Mouse (Mus musculus) left cerebral cortex, postnatal 10 days (tissue): ENCODE measurements around the gene Ipo5. TPM values are rescaled to one million over a fixed set of nuclear protein-coding genes. Genes with fewer than 3 reads are reported as not detected.

ENCODE experiments used
- DNase-seq, 2 experiments: peaks; one replicate each; pipeline ENCODE4 v3.0.0; 2021 to 2022; ENCODE audit warnings: low spot score in 2 of 2, mixed read lengths in 1 of 2; ENCODE audit errors: extremely low spot score in 1 of 2
- intact Hi-C: fragments of 180-260 bp; cut with DNase I; formaldehyde crosslinking; loops from one replicate; pipeline ENCODE4 v1.15.1; 2025
- total RNA-seq, 2 experiments: library from RNA; stranded (reverse); gene quantifications; 2 replicates each; pipeline ENCODE4 v1.2.3; 2021

Ipo5 gene
- total RNA-seq, 2 experiments from 2014 or later = 131 to 137 TPM

- DNase-seq = peak in 1 of 2 experiments; percentile 75
- intact Hi-C loops = loop anchor here (2.0 kb wide), 1 partner anchor 77 kb away; no protein-coding TSS in a partner anchor
Observed at GRCm38 (mm10) chr14:120911388-120911901, 421 bp downstream of the Ipo5 start.

- no peak for DNase-seq
- intact Hi-C loops = no loop called here
Observed at GRCm38 (mm10) chr14:120912090-120912710, 1.2 kb downstream of the Ipo5 start.

GRCm38 (mm10) chr14:120912916-120913315 is 1.9 kb downstream of the Ipo5 start:
- intact Hi-C loops = no loop called here
- DNase-seq = no peak

- no peak for DNase-seq
- intact Hi-C loops = no loop called here
Observed at GRCm38 (mm10) chr14:120921805-120922204, 10.8 kb downstream of the Ipo5 start.

GRCm38 (mm10) chr14:120924044-120924443 is 13.0 kb downstream of the Ipo5 start:
- no peak for DNase-seq
- intact Hi-C loops = no loop called here

- no peak for DNase-seq
Observed at GRCm38 (mm10) chr14:120925731-120926585, 14.9 kb downstream of the Ipo5 start.

GRCm38 (mm10) chr14:120931236-120931635 is 20.2 kb downstream of the Ipo5 start:
- no peak for DNase-seq

More at GRCm38 (mm10) chr14:120925731-120926585, 14.9 kb downstream of the Ipo5 start:
- intact Hi-C loops = no loop called here

GRCm38 (mm10) chr14:120933624-120934023 is 22.6 kb downstream of the Ipo5 start:
- no peak for DNase-seq
- intact Hi-C loops = no loop called here

More at GRCm38 (mm10) chr14:120931236-120931635, 20.2 kb downstream of the Ipo5 start:
- intact Hi-C loops = no loop called here

GRCm38 (mm10) chr14:120937102-120937501 is 26.1 kb downstream of the Ipo5 start:
- intact Hi-C loops = no loop called here
- DNase-seq = no peak

GRCm38 (mm10) chr14:120942803-120943202 is 31.8 kb downstream of the Ipo5 start:
- intact Hi-C loops = no loop called here

GRCm38 (mm10) chr14:120945146-120945545 is 34.1 kb downstream of the Ipo5 start:
- DNase-seq = no peak
- intact Hi-C loops = no loop called here

More at GRCm38 (mm10) chr14:120942803-120943202, 31.8 kb downstream of the Ipo5 start:
- DNase-seq = no peak

- intact Hi-C loops = no loop called here
- DNase-seq = no peak
Observed at GRCm38 (mm10) chr14:120947104-120947503, 36.1 kb downstream of the Ipo5 start.

GRCm38 (mm10) chr14:120949002-120949401 is 38.0 kb downstream of the Ipo5 start:
- DNase-seq = no peak
- intact Hi-C loops = no loop called here

GRCm38 (mm10) chr14:120950068-120950467 is 39.0 kb downstream of the Ipo5 start:
- intact Hi-C loops = no loop called here
- no peak for DNase-seq

GRCm38 (mm10) chr14:120952434-120952833 is 41.4 kb downstream of the Ipo5 start:
- no peak for DNase-seq
- intact Hi-C loops = no loop called here

- intact Hi-C loops = no loop called here
- no peak for DNase-seq
Observed at GRCm38 (mm10) chr14:120960551-120960950, 49.5 kb downstream of the Ipo5 start.

- DNase-seq = no peak
- intact Hi-C loops = no loop called here
Observed at GRCm38 (mm10) chr14:120960991-120961390, 50.0 kb downstream of the Ipo5 start.

GRCm38 (mm10) chr14:120967072-120967471 is 56.0 kb downstream of the Ipo5 start:
- intact Hi-C loops = no loop called here
- DNase-seq = no peak

- DNase-seq = no peak
- intact Hi-C loops = no loop called here
Observed at GRCm38 (mm10) chr14:120968723-120969122, 57.7 kb downstream of the Ipo5 start.

GRCm38 (mm10) chr14:120969673-120970072 is 58.6 kb downstream of the Ipo5 start:
- no peak for DNase-seq
- intact Hi-C loops = no loop called here
